Mouse (Mus musculus) ES-Bruce4 (cell line): Measurements from ENCODE around the gene 6430628N08Rik. TPM values are rescaled to one million over a fixed set of nuclear protein-coding genes. Genes with fewer than 3 reads are reported as not detected.

Experiments used
- H3K27ac ChIP-seq: 2 replicates; pipeline ENCODE4 v1.5.1; 2012; ENCODE audit warnings: low read length, inconsistent platforms; ENCODE audit not compliant: insufficient read depth
- H3K27me3 ChIP-seq: 2 replicates; pipeline ENCODE4 v1.6.1; 2012; ENCODE audit warnings: mild to moderate bottlenecking, low read length, inconsistent platforms; ENCODE audit not compliant: control insufficient read depth, poor library complexity, insufficient read depth, severe bottlenecking
- H3K36me3 ChIP-seq: 2 replicates; pipeline ENCODE4 v1.6.1; 2012; ENCODE audit warnings: inconsistent platforms, mild to moderate bottlenecking, low read length, moderate library complexity; ENCODE audit not compliant: control insufficient read depth, poor library complexity, insufficient read depth, severe bottlenecking
- H3K4me1 ChIP-seq: one replicate; pipeline ENCODE4 v1.8.1; 2011; ENCODE audit warnings: low read length; ENCODE audit not compliant: control insufficient read depth, insufficient read depth
- H3K4me3 ChIP-seq: 2 replicates; pipeline ENCODE4 v1.5.1; 2011; ENCODE audit warnings: low read depth, mild to moderate bottlenecking, low read length
- H3K9ac ChIP-seq: 2 replicates; pipeline ENCODE4 v1.6.1; 2012; ENCODE audit warnings: low read depth, mild to moderate bottlenecking, inconsistent platforms; ENCODE audit not compliant: poor library complexity, severe bottlenecking
- H3K9me3 ChIP-seq: replicated peaks from 2 replicates; pipeline ENCODE4 v1.6.1; 2012; ENCODE audit warnings: mild to moderate bottlenecking, low read length, inconsistent platforms; ENCODE audit not compliant: control insufficient read depth, poor library complexity, insufficient read depth, severe bottlenecking
- CTCF ChIP-seq: IDR thresholded peaks from one replicate; pipeline ENCODE4 v1.8.1; 2011; ENCODE audit warnings: low read depth, low read length
- EP300 ChIP-seq: IDR thresholded peaks from 2 replicates; pipeline ENCODE4 v1.6.1; 2011; ENCODE audit warnings: low read depth, low read length; ENCODE audit not compliant: insufficient read depth
- POLR2A ChIP-seq: IDR thresholded peaks from one replicate; pipeline ENCODE4 v1.8.1; 2011; ENCODE audit warnings: low read length; ENCODE audit not compliant: insufficient read depth
- polyA plus RNA-seq: library from polyadenylated mRNA; stranded (reverse); fragments of >200 nt; gene quantifications from 2 replicates; pipeline ENCODE4 v1.2.4, GENCODE M21; 2011; ENCODE audit warnings: low read depth; ENCODE audit not compliant: missing spikeins, insufficient read depth, insufficient read length

The 6430628N08Rik gene
- not detected in 2 replicates for polyA plus RNA-seq

- H3K27me3 ChIP-seq, result no peaks in the 10 kb centered on the region
- no peaks in the 10 kb centered on the region for H3K4me1 ChIP-seq
- no peaks in the 10 kb centered on the region for H3K9me3 ChIP-seq
- H3K27ac ChIP-seq, result no peak within 1 kb of the TSS
- TF ChIP-seq POLR2A (no peak), EP300 (no peak), CTCF (no peak)
- H3K4me3 ChIP-seq, result peak within 1 kb of the TSS; percentile 25
- H3K9ac ChIP-seq, result no peak within 1 kb of the TSS
- H3K36me3 ChIP-seq, result no peaks in the 10 kb centered on the region
Observed at GRCm38 (mm10) chr4:115890553-115890952, at the start of gene 6430628N08Rik. TSS of gene 6430628N08Rik (plus strand) at chr4:115890665.

DNA sequence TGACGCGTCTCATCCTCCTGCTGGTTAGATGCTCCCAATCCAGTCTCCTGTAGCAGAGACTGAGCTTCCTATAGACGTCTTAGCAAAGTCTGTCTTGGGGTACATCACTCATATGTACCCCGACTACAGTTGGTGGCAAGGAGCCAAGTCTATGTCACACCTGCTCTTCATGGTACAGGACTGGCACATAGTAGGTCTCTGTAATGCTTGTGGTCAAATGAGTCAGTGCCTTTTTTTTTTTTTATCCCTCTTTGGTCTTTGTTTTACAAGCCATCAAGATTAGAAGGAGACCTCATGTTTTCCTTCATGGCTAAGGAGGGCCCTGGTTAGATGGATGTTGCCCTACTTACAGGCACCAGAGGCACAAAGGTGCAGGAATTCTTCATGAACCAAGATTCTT, 49.6 kb upstream of the 6430628N08Rik start:
- H3K9me3 ChIP-seq, result no peaks in the 10 kb centered on the region
- no peak overlapping the region for H3K27ac ChIP-seq
- H3K9ac ChIP-seq, result no peak overlapping the region
- no peaks in the 10 kb centered on the region for H3K36me3 ChIP-seq
- no peaks in the 10 kb centered on the region for H3K27me3 ChIP-seq
- no peaks in the 10 kb centered on the region for H3K4me1 ChIP-seq
- H3K4me3 ChIP-seq, result no peak overlapping the region
- TF ChIP-seq CTCF (no peak), POLR2A (no peak), EP300 (no peak)

GRCm38 (mm10) chr4:115846656-115847055, 43.8 kb upstream of the 6430628N08Rik start:
- H3K27ac ChIP-seq, result no peak overlapping the region

GRCm38 (mm10) chr4:115847377-115847776, 43.1 kb upstream of the 6430628N08Rik start:
- TF ChIP-seq POLR2A (no peak), EP300 (no peak), CTCF (no peak)
- H3K4me3 ChIP-seq, result no peak overlapping the region
- no peak overlapping the region for H3K27ac ChIP-seq

More at GRCm38 (mm10) chr4:115846656-115847055, 43.8 kb upstream of the 6430628N08Rik start:
- no peak for TF ChIP-seq CTCF
- no peak for TF ChIP-seq POLR2A
- TF ChIP-seq EP300, result no peak
- Histone ChIP-seq H3K4me3 (no peak overlapping the region), H3K9me3 (no peaks in the 10 kb centered on the region), H3K4me1 (no peaks in the 10 kb centered on the region), H3K27me3 (no peaks in the 10 kb centered on the region), H3K36me3 (peaks cover 2% of the 10 kb centered on the region; the same call in 1 of the 2 replicates), H3K9ac (no peak overlapping the region)

DNA sequence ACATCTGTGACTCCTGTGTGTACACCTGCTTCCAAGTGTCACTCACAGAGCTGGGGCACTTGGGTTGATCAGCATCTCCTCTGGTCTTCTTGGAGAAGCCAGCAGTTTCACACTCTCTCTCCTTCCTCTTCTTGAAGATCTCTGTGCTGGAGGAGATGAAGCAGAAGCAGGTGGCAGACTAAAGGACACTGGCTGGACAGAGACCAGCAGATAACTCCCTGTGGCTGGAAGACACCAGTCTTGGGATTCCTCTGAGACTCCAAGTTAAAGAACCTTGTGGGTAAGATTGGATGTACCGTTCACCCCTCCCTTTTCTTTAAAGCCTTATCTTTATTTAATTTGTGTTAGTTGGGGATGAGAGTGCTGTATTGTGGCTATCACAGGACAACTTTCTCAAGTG, 42.4 kb upstream of the 6430628N08Rik start:
- H3K36me3 ChIP-seq, result peaks cover 2% of the 10 kb centered on the region; the same call in 1 of the 2 replicates

More at GRCm38 (mm10) chr4:115847377-115847776, 43.1 kb upstream of the 6430628N08Rik start:
- peaks cover 2% of the 10 kb centered on the region; the same call in 1 of the 2 replicates for H3K36me3 ChIP-seq
- no peak overlapping the region for H3K9ac ChIP-seq
- H3K4me1 ChIP-seq, result no peaks in the 10 kb centered on the region
- no peaks in the 10 kb centered on the region for H3K9me3 ChIP-seq
- no peaks in the 10 kb centered on the region for H3K27me3 ChIP-seq

DNA sequence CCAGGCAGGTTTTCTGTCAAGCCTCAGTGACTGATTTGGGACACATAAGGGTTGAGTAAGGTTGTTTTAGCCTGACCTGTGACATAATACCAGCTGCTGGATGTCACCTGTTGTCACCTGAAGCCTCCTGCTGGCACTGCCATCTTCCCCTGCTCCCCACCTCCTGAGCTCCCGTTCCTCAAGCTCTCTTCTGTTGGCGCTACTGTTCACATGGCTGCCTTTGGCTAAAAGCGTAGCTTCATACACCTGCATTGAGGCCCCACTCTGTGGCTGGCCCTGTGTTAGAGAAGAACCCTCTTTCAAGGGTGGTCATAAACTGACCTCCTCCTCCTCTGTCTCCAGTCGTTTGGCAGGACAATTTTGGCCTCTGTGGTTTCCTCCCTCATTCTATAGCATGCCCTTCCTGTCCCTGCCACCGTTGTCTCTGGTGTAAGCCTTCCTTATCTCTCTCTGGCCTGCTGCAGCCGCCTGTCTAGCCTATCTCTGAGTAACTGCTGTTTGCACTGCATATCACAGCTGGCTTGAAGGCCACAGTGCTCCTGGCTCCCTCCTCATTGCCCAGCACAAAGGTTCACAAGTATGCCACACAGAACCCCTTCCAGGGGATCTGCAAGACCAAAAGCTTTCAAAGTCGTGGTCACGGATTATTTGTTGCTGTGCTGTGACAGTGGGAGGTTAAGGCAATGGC, 41.3 kb upstream of the 6430628N08Rik start:
- no peak overlapping the region for H3K4me3 ChIP-seq
- TF ChIP-seq CTCF (no peak), EP300 (no peak), POLR2A (no peak)
- no peak overlapping the region for H3K9ac ChIP-seq
- H3K27ac ChIP-seq, result no peak overlapping the region
- H3K27me3 ChIP-seq, result no peaks in the 10 kb centered on the region
- H3K9me3 ChIP-seq, result no peaks in the 10 kb centered on the region
- no peaks in the 10 kb centered on the region for H3K4me1 ChIP-seq
- H3K36me3 ChIP-seq, result peaks cover 2% of the 10 kb centered on the region; the same call in 1 of the 2 replicates

More for the DNA sequence above, 42.4 kb upstream of the 6430628N08Rik start:
- H3K27me3 ChIP-seq, result no peaks in the 10 kb centered on the region
- no peaks in the 10 kb centered on the region for H3K4me1 ChIP-seq
- TF ChIP-seq POLR2A, result no peak
- no peak for TF ChIP-seq CTCF
- no peak for TF ChIP-seq EP300
- no peak overlapping the region for H3K27ac ChIP-seq
- H3K9me3 ChIP-seq, result no peaks in the 10 kb centered on the region
- H3K9ac ChIP-seq, result no peak overlapping the region
- H3K4me3 ChIP-seq, result no peak overlapping the region
